Mouse (Mus musculus): Measurements from ENCODE around the gene Ryk.
"Not testable (repeated sequence)": the region's sequence is repeated elsewhere in the genome, so short reads cannot be mapped to it uniquely, and the experiment has no call there.

Ryk gene

GRCm38 (mm10) chr9:102902308-102902707, 67.6 kb downstream of the Ryk start:
- in situ Hi-C loops (cut with MboI, MseI): no loop called here

DNA sequence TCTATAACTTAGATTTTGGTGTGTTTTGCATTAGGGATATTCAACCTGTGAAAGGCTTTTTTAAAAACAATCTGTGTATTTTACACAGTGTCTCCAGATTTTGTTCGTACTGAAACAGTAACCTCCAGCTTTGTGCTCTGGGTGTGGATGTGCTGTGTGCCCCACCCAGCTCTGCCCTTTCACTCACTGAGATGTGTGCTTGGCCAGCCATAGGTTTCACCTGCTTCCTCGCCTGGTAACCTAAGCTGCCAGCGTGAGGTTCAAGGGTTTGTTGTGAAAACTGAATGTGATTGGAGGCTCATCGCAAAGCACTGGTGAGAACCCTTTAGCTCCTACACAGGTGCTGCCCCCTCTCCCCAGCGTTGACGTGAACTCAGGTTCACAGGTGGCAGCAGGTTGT, 70.2 kb downstream of the Ryk start:
- in situ Hi-C loops (cut with MboI, MseI): no loop called here

DNA sequence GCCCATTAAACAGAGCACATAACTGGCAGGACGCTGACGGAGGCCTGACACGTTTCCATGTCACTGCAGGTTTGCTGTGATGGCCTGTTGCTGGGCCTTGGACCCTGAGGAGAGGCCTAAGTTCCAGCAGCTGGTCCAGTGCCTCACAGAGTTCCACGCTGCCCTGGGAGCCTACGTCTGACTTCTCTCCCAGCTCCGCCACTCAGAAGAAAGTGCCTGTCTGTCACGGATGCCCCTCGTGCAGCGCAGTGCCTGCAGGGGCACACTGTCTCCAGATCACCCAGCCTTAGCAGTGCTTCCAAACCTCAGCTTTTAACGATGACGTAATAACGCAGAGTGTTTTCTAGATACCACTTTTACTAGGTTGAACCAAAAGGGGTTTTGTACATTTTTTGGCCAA, 72.1 kb downstream of the Ryk start:
- in situ Hi-C loops (cut with MboI, MseI): no loop called here

- in situ Hi-C loops (cut with MboI, MseI): no loop called here
These were observed 73.0 kb downstream of the Ryk start for GRCm38 (mm10) chr9:102907521-102908246.

DNA sequence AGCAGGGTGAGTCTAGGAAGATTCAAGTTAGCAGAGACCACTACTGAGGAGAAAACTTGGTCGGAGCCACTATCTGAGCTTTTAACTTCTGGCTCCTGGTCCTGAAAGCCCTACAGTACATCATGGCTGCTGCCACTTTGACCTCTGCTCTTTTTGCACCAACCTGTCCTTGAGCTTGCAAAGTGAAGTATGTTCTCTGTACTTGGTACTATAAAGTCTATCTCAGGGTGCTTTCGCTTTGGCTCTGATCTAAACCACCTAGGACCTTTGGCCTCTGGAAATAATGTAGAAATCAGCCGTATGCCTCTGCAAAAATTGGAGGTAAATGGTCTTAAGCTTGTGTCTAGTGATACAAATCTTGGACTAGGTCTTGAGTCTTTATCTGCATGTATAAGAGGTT, 76.8 kb downstream of the Ryk start:
- in situ Hi-C loops (cut with MboI, MseI): no loop called here

DNA sequence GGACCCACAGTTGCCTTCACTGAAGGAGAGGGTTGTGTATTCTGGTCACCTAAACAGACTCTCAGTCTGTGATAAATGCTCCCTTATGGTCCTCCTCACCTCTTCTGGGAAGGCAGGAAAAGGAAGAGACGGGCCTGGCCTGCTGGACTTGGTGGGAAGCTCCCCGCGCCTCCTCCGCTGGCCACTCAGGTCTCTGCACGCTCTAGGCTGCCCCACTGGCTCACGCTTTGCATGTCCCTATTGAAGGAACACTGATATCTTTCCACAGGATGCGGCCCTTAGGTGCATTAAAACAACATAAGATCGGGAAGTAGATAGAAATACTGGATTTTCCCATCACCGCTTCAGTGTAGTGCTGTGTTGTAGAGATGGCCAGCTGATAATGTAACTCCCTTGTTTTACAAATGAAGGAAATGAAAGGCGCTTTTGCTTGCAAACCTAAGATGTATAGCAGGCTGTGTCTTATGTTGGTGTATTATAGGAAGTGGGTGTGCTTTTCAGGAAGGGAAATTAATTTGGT, 77.9 kb downstream of the Ryk start:
- in situ Hi-C loops (cut with MboI, MseI): no loop called here

- in situ Hi-C loops (cut with MboI, MseI): not testable (repeated sequence)
These were observed 78.9 kb downstream of the Ryk start for GRCm38 (mm10) chr9:102913597-102913996.

DNA sequence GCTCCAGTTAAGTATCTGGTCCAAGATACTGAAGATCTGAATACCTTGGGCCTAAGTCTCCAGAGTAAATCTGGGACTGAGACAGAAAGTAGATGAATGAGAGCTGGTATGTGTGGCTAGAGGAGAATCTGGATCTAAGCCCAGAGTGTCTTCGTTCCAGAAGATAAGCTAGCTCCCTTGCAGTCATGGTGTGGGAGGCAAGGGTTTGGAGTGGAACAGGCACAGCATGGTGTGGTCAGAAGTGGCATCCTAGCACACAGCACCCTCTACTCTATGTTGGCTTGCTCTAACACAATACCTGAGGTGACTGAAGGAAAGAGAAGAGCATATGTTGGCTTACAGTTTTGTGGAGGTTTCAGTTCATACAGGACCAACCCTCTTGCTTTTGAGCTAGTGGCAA, 79.9 kb downstream of the Ryk start:
- in situ Hi-C loops (cut with MboI, MseI): no loop called here

DNA sequence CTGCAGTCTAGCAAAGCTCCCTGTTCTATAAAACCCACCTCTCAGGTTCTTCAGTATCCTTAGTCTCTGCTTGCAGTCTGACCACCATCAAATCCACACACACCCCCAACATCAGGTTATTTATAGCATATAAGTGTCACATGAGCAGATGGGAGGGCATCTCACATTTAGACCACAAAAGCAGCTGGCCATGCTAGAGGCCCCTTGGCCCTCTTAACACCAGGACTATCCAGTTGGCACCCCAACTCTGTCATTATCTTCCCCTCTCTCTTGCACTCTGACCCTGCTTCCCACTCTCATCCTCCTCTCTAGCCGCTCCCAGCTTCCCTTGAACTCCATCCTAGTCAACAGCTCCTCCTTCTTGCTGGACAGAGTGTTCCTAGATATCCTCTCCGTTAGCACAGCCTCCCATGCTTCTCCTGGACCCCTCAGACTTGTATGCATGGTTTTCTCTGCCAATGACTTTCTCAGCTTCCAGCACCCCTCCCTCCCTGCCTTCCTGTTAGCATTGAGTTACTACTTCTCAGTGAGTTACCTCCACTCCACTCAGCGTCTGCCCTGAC, 80.7 kb downstream of the Ryk start:
- in situ Hi-C loops (cut with MboI, MseI): no loop called here

DNA sequence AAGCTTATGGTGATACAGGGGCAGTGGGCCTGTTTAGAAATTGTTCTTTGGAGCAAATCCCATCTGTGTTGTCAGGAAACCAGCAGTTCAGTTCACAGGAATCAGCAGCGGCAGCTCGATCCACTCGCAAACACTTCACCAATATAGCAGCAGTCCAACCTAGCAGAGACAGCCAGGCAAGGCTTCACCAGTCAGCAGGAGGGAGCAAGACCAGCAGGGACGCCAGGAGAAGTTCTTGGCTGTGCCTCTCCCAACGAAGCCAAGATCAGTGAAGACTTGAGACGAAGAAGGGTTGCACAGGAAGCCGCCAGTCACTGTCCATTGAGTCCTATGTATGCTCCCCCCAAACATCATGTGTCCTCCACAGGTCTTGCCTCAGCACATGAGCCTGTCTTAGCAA, 81.4 kb downstream of the Ryk start:
- in situ Hi-C loops (cut with MboI, MseI): no loop called here

- in situ Hi-C loops (cut with MboI, MseI): no loop called here
These were observed 82.9 kb downstream of the Ryk start for GRCm38 (mm10) chr9:102917532-102918129.

GRCm38 (mm10) chr9:102919486-102919885, 84.8 kb downstream of the Ryk start:
- in situ Hi-C loops (cut with MboI, MseI): no loop called here

DNA sequence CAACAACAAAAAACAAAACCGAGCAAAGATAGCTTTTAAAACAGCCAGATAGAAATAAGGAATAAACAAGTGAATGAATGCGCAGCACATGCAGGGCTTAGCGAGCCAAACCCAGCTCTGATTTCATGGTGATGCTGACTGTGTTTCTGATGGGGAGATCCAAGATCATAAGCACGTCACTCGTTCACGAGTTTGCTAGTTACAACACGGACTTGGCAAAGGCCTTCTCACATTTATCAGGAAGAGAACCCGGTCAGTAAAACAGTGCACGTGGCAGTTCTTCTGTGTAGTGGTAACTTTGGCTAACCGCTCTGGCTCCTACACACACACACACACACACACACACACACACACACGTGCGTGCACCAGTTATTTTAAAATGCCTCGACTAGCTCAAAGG, 87.1 kb downstream of the Ryk start:
- in situ Hi-C loops (cut with MboI, MseI): no loop called here

GRCm38 (mm10) chr9:102922866-102923434, 88.2 kb downstream of the Ryk start:
- in situ Hi-C loops (cut with MboI, MseI): no loop called here

DNA sequence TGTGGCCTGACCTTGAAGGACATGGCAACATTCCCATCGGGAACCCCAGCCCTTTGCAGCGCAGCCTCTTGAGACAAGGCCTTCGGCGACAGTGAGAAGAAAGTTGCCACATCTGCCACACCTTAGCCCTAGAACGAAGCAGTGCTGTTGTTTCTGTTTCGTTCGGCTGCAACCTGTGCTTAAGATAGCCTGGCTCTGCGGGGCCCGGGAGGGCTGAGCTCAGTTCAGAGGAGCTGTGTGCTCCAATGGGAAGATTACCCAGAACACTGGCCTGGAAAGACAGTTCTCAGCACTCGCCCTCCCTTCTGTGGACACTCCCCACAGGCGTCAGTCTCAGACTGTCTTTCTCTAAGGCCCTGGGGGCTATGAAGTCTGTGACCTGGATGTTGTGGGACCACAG, 89.1 kb downstream of the Ryk start:
- in situ Hi-C loops (cut with MboI, MseI): no loop called here

- in situ Hi-C loops (cut with MboI, MseI): no loop called here
These were observed 90.1 kb downstream of the Ryk start for GRCm38 (mm10) chr9:102924627-102925316.

- in situ Hi-C loops (cut with MboI, MseI): no loop called here
These were observed 91.4 kb downstream of the Ryk start for GRCm38 (mm10) chr9:102926137-102926536.

DNA sequence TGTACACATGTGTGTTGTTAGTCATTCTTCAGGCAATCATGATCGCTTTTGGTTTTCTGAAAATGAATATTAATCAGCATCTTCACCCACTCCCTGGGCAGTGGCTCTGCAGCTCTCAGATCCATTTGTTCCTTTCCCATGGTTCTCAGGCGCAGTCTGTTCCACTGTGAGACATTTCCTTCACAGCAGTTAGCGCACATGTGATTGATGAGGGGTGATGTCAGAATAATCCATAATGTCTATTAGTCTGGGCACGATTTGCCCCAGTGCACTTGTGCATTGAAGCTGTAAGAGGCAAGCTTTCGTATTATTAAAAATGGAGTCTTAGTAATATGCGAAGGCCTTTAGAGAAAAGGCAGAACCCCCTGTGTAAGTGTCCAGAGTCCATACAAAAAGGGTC, 95.1 kb downstream of the Ryk start:
- in situ Hi-C loops (cut with MboI, MseI): no loop called here

- in situ Hi-C loops (cut with MboI, MseI): no loop called here
These were observed 99.4 kb downstream of the Ryk start for GRCm38 (mm10) chr9:102933925-102934721.

- in situ Hi-C loops (cut with MboI, MseI): no loop called here
These were observed 107.5 kb downstream of the Ryk start for GRCm38 (mm10) chr9:102942221-102942620.

- in situ Hi-C loops (cut with MboI, MseI): no loop called here
These were observed 110.2 kb downstream of the Ryk start for GRCm38 (mm10) chr9:102944891-102945290.

All from T-helper 2 cell (primary cell).